Mouse (Mus musculus): Measurements from ENCODE around the gene Mybphl. TPM values are rescaled to one million over a fixed set of nuclear protein-coding genes. Genes with fewer than 3 reads are reported as not detected.
A peak's percentile ranks its signal among the peaks of the same experiment; 100 is the strongest.

Gene Mybphl
- total RNA-seq, 1 experiment = not detected

DNA sequence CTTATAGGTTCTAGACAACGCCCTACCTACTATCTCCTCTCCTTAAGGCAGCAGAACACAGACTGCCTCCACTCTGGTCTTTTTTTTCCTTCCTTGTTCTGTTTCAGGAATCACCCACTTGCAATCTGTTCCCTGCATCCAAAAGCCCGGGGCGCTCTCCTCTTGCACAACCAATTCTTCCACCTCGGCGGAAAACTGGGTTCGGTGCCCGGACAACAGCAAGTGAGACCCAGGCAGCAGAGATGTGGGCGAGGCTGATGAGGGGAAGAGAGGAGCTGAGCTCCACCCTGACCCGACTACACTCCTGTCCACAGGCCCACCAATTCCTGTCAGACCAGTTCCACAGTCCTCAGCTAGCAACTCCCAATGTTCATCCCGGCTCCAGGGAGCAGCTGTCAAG lies 21.5 kb downstream of the Mybphl start:
- no peak for DNase-seq (ENCODE audit: low read depth, low spot score)
- H3K36me3 ChIP-seq (ENCODE audit: control insufficient read depth, insufficient read depth, low read length, poor library complexity, severe bottlenecking) = peaks cover 34% of the 10 kb centered on the region
- in situ Hi-C loops (cut with MboI; ENCODE audit: low sequenced_read_pairs in 2 of 2, unreplicated experiment in 2 of 2) = no loop called here
- H3K27ac ChIP-seq (ENCODE audit: insufficient read depth, low read depth, low read length, poor library complexity, severe bottlenecking) = no peak overlapping the region
- H3K9ac ChIP-seq (ENCODE audit: insufficient read depth, low read depth, low read length, poor library complexity, severe bottlenecking) = 0 out of 2 replicates have a peak overlapping the region, but pooled peaks have one; percentile 15
- H3K4me1 ChIP-seq (ENCODE audit: control insufficient read depth in 2 of 2, insufficient read depth in 2 of 2, low read length in 2 of 2, poor library complexity in 1 of 2) = peaks cover 3 to 27% of the 10 kb centered on the region in 2 experiments; a peak in 3 of 4 replicates
- peak overlapping the region in 1 of 2 experiments; percentile 0; a peak in 1 of 4 replicates for H3K4me3 ChIP-seq (ENCODE audit: insufficient read depth in 1 of 2, low read depth in 1 of 2, low read length in 2 of 2, poor library complexity in 1 of 2, severe bottlenecking in 1 of 2)
- no peak for TF ChIP-seq HCFC1 (IDR thresholded peaks at IDR 0.05; ENCODE audit: borderline replicate concordance, insufficient read depth, low read length)
- TF ChIP-seq MAFK (IDR thresholded peaks at IDR 0.05; ENCODE audit: insufficient read depth, low read depth, low read length) = no peak
- no peak for TF ChIP-seq ZC3H11A (IDR thresholded peaks at IDR 0.05; ENCODE audit: borderline replicate concordance, low read depth, low read length)
- TF ChIP-seq CHD2 (IDR thresholded peaks at IDR 0.05; ENCODE audit: low read depth, low read length) = no peak
- no peak for TF ChIP-seq ZNF384 (IDR thresholded peaks at IDR 0.05; ENCODE audit: low read depth, low read length)
- H3K9me3 ChIP-seq (ENCODE audit: control insufficient read depth, insufficient read depth, low read depth, low read length) = no peaks in the 10 kb centered on the region

- TF ChIP-seq HCFC1 (IDR thresholded peaks at IDR 0.05; ENCODE audit: borderline replicate concordance, insufficient read depth, low read length) (peak; percentile 66; the same call in 1 of the 2 replicates), CHD2 (IDR thresholded peaks at IDR 0.05; ENCODE audit: low read depth, low read length) (0 out of 2 replicates have a peak, but pooled peaks have one; percentile 32), ZNF384 (IDR thresholded peaks at IDR 0.05; ENCODE audit: low read depth, low read length) (peak; percentile 49; the same call in 1 of the 2 replicates), MAFK (IDR thresholded peaks at IDR 0.05; ENCODE audit: insufficient read depth, low read depth, low read length) (0 out of 2 replicates have a peak, but pooled peaks have one; percentile 4), ZC3H11A (IDR thresholded peaks at IDR 0.05; ENCODE audit: borderline replicate concordance, low read depth, low read length) (peak; percentile 67)
- DNase-seq (ENCODE audit: low read depth, low spot score) = peak; percentile 99
- in situ Hi-C loops (cut with MboI; ENCODE audit: low sequenced_read_pairs in 2 of 2, unreplicated experiment in 2 of 2) = no loop called here
- peaks cover 0 to 26% of the 10 kb centered on the region in 2 experiments; a peak in 3 of 4 replicates for H3K4me1 ChIP-seq (ENCODE audit: control insufficient read depth in 2 of 2, insufficient read depth in 2 of 2, low read length in 2 of 2, poor library complexity in 1 of 2)
- H3K27ac ChIP-seq (ENCODE audit: insufficient read depth, low read depth, low read length, poor library complexity, severe bottlenecking) = no peak overlapping the region
- H3K9ac ChIP-seq (ENCODE audit: insufficient read depth, low read depth, low read length, poor library complexity, severe bottlenecking) = no peak overlapping the region
- H3K9me3 ChIP-seq (ENCODE audit: control insufficient read depth, insufficient read depth, low read depth, low read length) = no peaks in the 10 kb centered on the region
- peaks cover 34% of the 10 kb centered on the region for H3K36me3 ChIP-seq (ENCODE audit: control insufficient read depth, insufficient read depth, low read length, poor library complexity, severe bottlenecking)
- no peak overlapping the region for H3K4me3 ChIP-seq (ENCODE audit: insufficient read depth in 1 of 2, low read depth in 1 of 2, low read length in 2 of 2, poor library complexity in 1 of 2, severe bottlenecking in 1 of 2)
Measured at GRCm38 (mm10) chr3:108389111-108389545, 24.4 kb downstream of the Mybphl start.

GRCm38 (mm10) chr3:108392299-108392698 lies 27.6 kb downstream of the Mybphl start:
- no peak overlapping the region for H3K9ac ChIP-seq (ENCODE audit: insufficient read depth, low read depth, low read length, poor library complexity, severe bottlenecking)
- peaks cover 9% of the 10 kb centered on the region for H3K36me3 ChIP-seq (ENCODE audit: control insufficient read depth, insufficient read depth, low read length, poor library complexity, severe bottlenecking)
- H3K4me3 ChIP-seq (ENCODE audit: insufficient read depth in 1 of 2, low read depth in 1 of 2, low read length in 2 of 2, poor library complexity in 1 of 2, severe bottlenecking in 1 of 2) = peak overlapping the region; percentile 3 to 23; a peak in 1 of 4 replicates
- H3K27ac ChIP-seq (ENCODE audit: insufficient read depth, low read depth, low read length, poor library complexity, severe bottlenecking) = no peak overlapping the region
- DNase-seq (ENCODE audit: low read depth, low spot score) = no peak
- in situ Hi-C loops (cut with MboI; ENCODE audit: low sequenced_read_pairs in 2 of 2, unreplicated experiment in 2 of 2) = no loop called here
- H3K4me1 ChIP-seq (ENCODE audit: control insufficient read depth in 2 of 2, insufficient read depth in 2 of 2, low read length in 2 of 2, poor library complexity in 1 of 2) = peaks cover 0 to 17% of the 10 kb centered on the region in 2 experiments; a peak in 2 of 4 replicates
- H3K9me3 ChIP-seq (ENCODE audit: control insufficient read depth, insufficient read depth, low read depth, low read length) = no peaks in the 10 kb centered on the region
- no peak for TF ChIP-seq HCFC1 (IDR thresholded peaks at IDR 0.05; ENCODE audit: borderline replicate concordance, insufficient read depth, low read length)
- no peak for TF ChIP-seq ZC3H11A (IDR thresholded peaks at IDR 0.05; ENCODE audit: borderline replicate concordance, low read depth, low read length)
- no peak for TF ChIP-seq MAFK (IDR thresholded peaks at IDR 0.05; ENCODE audit: insufficient read depth, low read depth, low read length)
- no peak for TF ChIP-seq CHD2 (IDR thresholded peaks at IDR 0.05; ENCODE audit: low read depth, low read length)
- TF ChIP-seq ZNF384 (IDR thresholded peaks at IDR 0.05; ENCODE audit: low read depth, low read length) = no peak

DNA sequence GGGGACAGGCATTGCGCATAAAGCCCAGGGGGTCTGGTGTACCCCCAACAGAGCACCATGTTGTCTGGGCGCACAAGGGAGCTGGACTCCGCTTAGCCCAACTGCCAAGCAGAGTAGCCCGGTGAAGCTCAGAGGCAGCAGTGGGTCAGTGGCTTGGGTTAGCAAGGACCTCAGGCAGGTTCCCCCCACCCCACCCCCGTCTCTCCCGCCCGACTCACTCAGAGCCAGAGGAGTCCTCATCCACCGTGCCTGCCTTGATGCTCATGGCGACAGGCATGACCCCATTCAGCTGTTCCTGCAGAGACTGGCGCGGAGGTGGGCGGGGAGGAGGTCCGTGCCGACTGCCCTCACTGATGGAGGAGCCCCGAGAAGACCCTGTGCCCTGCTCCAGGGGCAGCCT lies 28.1 kb downstream of the Mybphl start:
- TF ChIP-seq ZC3H11A (IDR thresholded peaks at IDR 0.05; ENCODE audit: borderline replicate concordance, low read depth, low read length) = no peak
- no peak for TF ChIP-seq ZNF384 (IDR thresholded peaks at IDR 0.05; ENCODE audit: low read depth, low read length)
- TF ChIP-seq MAFK (IDR thresholded peaks at IDR 0.05; ENCODE audit: insufficient read depth, low read depth, low read length) = no peak
- no peak for TF ChIP-seq HCFC1 (IDR thresholded peaks at IDR 0.05; ENCODE audit: borderline replicate concordance, insufficient read depth, low read length)
- no peak for TF ChIP-seq CHD2 (IDR thresholded peaks at IDR 0.05; ENCODE audit: low read depth, low read length)
- no peak for DNase-seq (ENCODE audit: low read depth, low spot score)
- Histone ChIP-seq H3K27ac (ENCODE audit: insufficient read depth, low read depth, low read length, poor library complexity, severe bottlenecking) (no peak overlapping the region), H3K4me3 (ENCODE audit: insufficient read depth in 1 of 2, low read depth in 1 of 2, low read length in 2 of 2, poor library complexity in 1 of 2, severe bottlenecking in 1 of 2) (peak overlapping the region; percentile 3 to 23; a peak in 1 of 4 replicates), H3K9me3 (ENCODE audit: control insufficient read depth, insufficient read depth, low read depth, low read length) (no peaks in the 10 kb centered on the region), H3K9ac (ENCODE audit: insufficient read depth, low read depth, low read length, poor library complexity, severe bottlenecking) (no peak overlapping the region), H3K4me1 (ENCODE audit: control insufficient read depth in 2 of 2, insufficient read depth in 2 of 2, low read length in 2 of 2, poor library complexity in 1 of 2) (peaks cover 0 to 21% of the 10 kb centered on the region in 2 experiments; a peak in 2 of 4 replicates), H3K36me3 (ENCODE audit: control insufficient read depth, insufficient read depth, low read length, poor library complexity, severe bottlenecking) (peaks cover 4% of the 10 kb centered on the region)
- in situ Hi-C loops (cut with MboI; ENCODE audit: low sequenced_read_pairs in 2 of 2, unreplicated experiment in 2 of 2) = no loop called here
